Comparison of ENCODE assay signal across 8 mouse cellular contexts in the genomic region with DNA sequence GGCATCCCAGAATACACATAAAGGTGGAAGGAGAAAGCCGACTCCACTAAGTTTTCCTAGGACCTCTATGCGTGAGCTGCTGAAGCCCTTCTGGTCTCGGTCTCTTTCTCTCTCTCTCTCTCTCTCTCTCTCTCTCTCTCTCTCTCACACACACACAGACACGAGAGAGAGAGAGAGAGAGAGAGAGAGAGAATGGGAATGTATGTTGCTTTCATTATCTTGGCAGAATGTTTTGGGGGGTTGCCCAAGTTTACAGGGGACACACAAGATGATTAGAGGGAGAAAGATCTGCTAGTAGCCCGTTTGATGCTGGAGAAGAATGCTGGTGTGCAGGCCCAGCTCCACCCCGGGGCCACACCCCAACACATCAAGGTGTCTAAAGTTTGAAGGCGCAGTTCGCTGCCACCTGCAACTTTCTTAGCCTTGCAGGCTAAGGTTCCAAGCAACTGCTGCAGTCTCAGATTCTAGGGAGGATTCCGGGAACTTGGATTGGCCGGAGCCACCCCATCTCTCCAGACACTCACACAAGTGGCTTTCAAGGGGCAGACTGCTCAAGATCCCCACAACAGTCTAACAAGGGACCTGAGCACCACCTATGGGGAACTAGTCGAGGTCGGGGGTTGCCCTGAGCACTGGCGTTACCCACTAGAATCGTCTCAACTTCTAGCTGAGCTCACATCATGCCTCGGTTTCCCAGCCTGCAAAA. TPM values are rescaled to one million over a fixed set of nuclear protein-coding genes. Genes with fewer than 3 reads are reported as not detected.
DNase-seq lines count a peak whose midpoint lies in the region; ATAC-seq and TF ChIP-seq lines count a peak whose summit lies in the region.

No protein-coding gene starts in this region.

- H3K4me1 ChIP-seq in lung, embryonic 14.5 days (ENCODE audit: insufficient read depth) = peaks cover 8% of the 10 kb centered on the region
- H3K4me1 ChIP-seq in bone marrow macrophage, adult 2 months (ENCODE audit: control insufficient read depth, insufficient read depth, low read length) = peaks cover 21% of the 10 kb centered on the region
- H3K4me1 ChIP-seq in hindbrain, embryonic 14.5 days (replicated peaks; ENCODE audit: control insufficient read depth, insufficient read depth, low read length) = peaks cover 26% of the 10 kb centered on the region
- H3K4me1 ChIP-seq in midbrain, embryonic 16.5 days (ENCODE audit: control insufficient read depth, insufficient read depth, low read length) = peaks cover 31% of the 10 kb centered on the region

- H3K27me3 ChIP-seq in lung, embryonic 14.5 days (ENCODE audit: insufficient read depth, low read length) = peaks cover 25% of the 10 kb centered on the region
- peaks cover 28% of the 10 kb centered on the region for H3K27me3 ChIP-seq in hindbrain, embryonic 14.5 days (ENCODE audit: control insufficient read depth, insufficient read depth, low read length)
- H3K27me3 ChIP-seq in midbrain, embryonic 16.5 days (ENCODE audit: control insufficient read depth, insufficient read depth, low read depth, low read length) = peaks cover 25% of the 10 kb centered on the region

- no peak for TF ChIP-seq POLR2A in bone marrow macrophage, adult 2 months (IDR thresholded peaks at IDR 0.05; ENCODE audit: borderline replicate concordance, low read depth, low read length)

- WGBS in lung, embryonic 14.5 days = 7% methylated on average over 15 of the region's 15 CpGs
- 14% methylated on average over 15 of the region's 15 CpGs for WGBS in hindbrain, embryonic 14.5 days
- 11% methylated on average over 14 of the region's 15 CpGs for WGBS in midbrain, embryonic 16.5 days

- peak; percentile 42 for DNase-seq in lung, embryonic 14.5 days
- no peak for DNase-seq in lung, postnatal 4 days
- no peak for DNase-seq in hindbrain, embryonic 14.5 days (ENCODE audit: low spot score)
- DNase-seq in c-Kit-positive CD71-positive TER-119-positive erythroid progenitor cells, embryonic 14.5 days (ENCODE audit: low spot score) = no peak
- DNase-seq in layer of hippocampus, adult 18-20 months (ENCODE audit: low spot score in 2 of 2) = no peak
- DNase-seq in layer of hippocampus, postnatal 36 days = no peak

- H3K9me3 ChIP-seq in lung, embryonic 14.5 days (ENCODE audit: low read depth, low read length) = no peaks in the 10 kb centered on the region
- no peaks in the 10 kb centered on the region for H3K9me3 ChIP-seq in hindbrain, embryonic 14.5 days (ENCODE audit: control insufficient read depth, low read length)
- H3K9me3 ChIP-seq in midbrain, embryonic 16.5 days (replicated peaks; ENCODE audit: control insufficient read depth, low read length, poor library complexity, severe bottlenecking) = no peaks in the 10 kb centered on the region

- H3K9ac ChIP-seq in lung, embryonic 14.5 days = peak overlapping the region; percentile 64
- peak overlapping the region; percentile 84 for H3K9ac ChIP-seq in hindbrain, embryonic 14.5 days
- peak overlapping the region; percentile 90 for H3K9ac ChIP-seq in midbrain, embryonic 16.5 days (ENCODE audit: low read depth, low read length)

- peaks cover 4% of the 10 kb centered on the region; the same call in 1 of the 2 replicates for H3K36me3 ChIP-seq in lung, embryonic 14.5 days (ENCODE audit: insufficient read depth)
- peaks cover 2% of the 10 kb centered on the region; the same call in 1 of the 2 replicates for H3K36me3 ChIP-seq in hindbrain, embryonic 14.5 days (replicated peaks; ENCODE audit: control insufficient read depth, insufficient read depth)
- no peaks in the 10 kb centered on the region for H3K36me3 ChIP-seq in midbrain, embryonic 16.5 days (ENCODE audit: control insufficient read depth, insufficient read depth, low read length)

- peak overlapping the region; percentile 94 for H3K4me3 ChIP-seq in lung, embryonic 14.5 days (ENCODE audit: low read depth, low read length)
- H3K4me3 ChIP-seq in bone marrow macrophage, adult 2 months (ENCODE audit: insufficient read depth, low read length) = peak overlapping the region; percentile 77
- H3K4me3 ChIP-seq in hindbrain, embryonic 14.5 days (replicated peaks; ENCODE audit: low read length) = peak overlapping the region; percentile 86
- peak overlapping the region; percentile 100 for H3K4me3 ChIP-seq in midbrain, embryonic 16.5 days (ENCODE audit: low read depth, low read length)

- no peak for TF ChIP-seq CTCF in lung, embryonic 14.5 days (IDR thresholded peaks at IDR 0.05; ENCODE audit: low read depth)
- TF ChIP-seq CTCF in bone marrow macrophage, adult 2 months (IDR thresholded peaks at IDR 0.05; ENCODE audit: low read depth, low read length) = no peak

- ATAC-seq in lung, embryonic 14.5 days (ENCODE audit: insufficient read depth) = peak; percentile 2; the same call in 1 of the 2 replicates
- ATAC-seq in hindbrain, embryonic 14.5 days (ENCODE audit: low FRiP score) = no peak
- no peak; the same call in 1 of the 2 replicates for ATAC-seq in midbrain, embryonic 16.5 days

- peak overlapping the region; percentile 98 for H3K4me2 ChIP-seq in lung, embryonic 14.5 days
- peak overlapping the region; percentile 81 for H3K4me2 ChIP-seq in hindbrain, embryonic 14.5 days (replicated peaks)
- peak overlapping the region; percentile 93 for H3K4me2 ChIP-seq in midbrain, embryonic 16.5 days (ENCODE audit: low read length)

- H3K27ac ChIP-seq in lung, embryonic 14.5 days (ENCODE audit: low read depth) = no peak overlapping the region
- peak overlapping the region; percentile 31 for H3K27ac ChIP-seq in bone marrow macrophage, adult 2 months (ENCODE audit: insufficient read depth, low read depth, low read length)
- peak overlapping the region; percentile 30; the same call in 1 of the 2 replicates for H3K27ac ChIP-seq in hindbrain, embryonic 14.5 days
- H3K27ac ChIP-seq in midbrain, embryonic 16.5 days (ENCODE audit: low read length) = peak overlapping the region; percentile 15; the same call in 1 of the 2 replicates

RNA-seq across cellular contexts. Expression of a gene that starts 0.9 kb away (rescaled TPM):
- 5.1 and 5.4 TPM in 2 replicates for polyA plus RNA-seq in lung, embryonic 14.5 days (2014; fragmentation: Nextera tagmentation; extraction: Ambion mirVana)
- 15.4 and 17.8 TPM in 2 replicates for polyA plus RNA-seq in bone marrow macrophage, adult 2 months (2012; ENCODE audit: insufficient read depth, insufficient read length, missing spikeins)
- 3.4 and 3.8 TPM in 2 replicates for polyA plus RNA-seq in hindbrain, embryonic 14.5 days (2014; fragmentation: Nextera tagmentation; extraction: Ambion mirVana)
- polyA plus RNA-seq in midbrain, embryonic 16.5 days (2015; fragmentation: Nextera tagmentation; extraction: Ambion mirVana) = 1.7 and 2.2 TPM in 2 replicates
- 1 to 10 TPM; 5.5 to 5.8 TPM for total RNA-seq in layer of hippocampus, adult 18-20 months (2021)
- 1 to 10 TPM; 4.8 to 5.1 TPM for total RNA-seq in layer of hippocampus, postnatal 36 days (2021)

RNA-seq across cellular contexts. Expression of a gene that starts 4.9 kb away (rescaled TPM):
- polyA plus RNA-seq in lung, embryonic 14.5 days (2014; fragmentation: Nextera tagmentation; extraction: Ambion mirVana) = 127 and 132 TPM in 2 replicates
- 87.2 and 90.4 TPM in 2 replicates for polyA plus RNA-seq in bone marrow macrophage, adult 2 months (2012; ENCODE audit: insufficient read depth, insufficient read length, missing spikeins)
- 228 and 232 TPM in 2 replicates for polyA plus RNA-seq in hindbrain, embryonic 14.5 days (2014; fragmentation: Nextera tagmentation; extraction: Ambion mirVana)
- 273 and 293 TPM in 2 replicates for polyA plus RNA-seq in midbrain, embryonic 16.5 days (2015; fragmentation: Nextera tagmentation; extraction: Ambion mirVana)
- 100 to 1,000 TPM; 366 to 401 TPM for total RNA-seq in layer of hippocampus, adult 18-20 months (2021)
- 100 to 1,000 TPM; 397 to 399 TPM for total RNA-seq in layer of hippocampus, postnatal 36 days (2021)

RNA-seq across cellular contexts. Expression of a gene that starts 9.2 kb away (rescaled TPM):
- polyA plus RNA-seq in lung, embryonic 14.5 days (2014; fragmentation: Nextera tagmentation; extraction: Ambion mirVana) = 0.70 and 1.2 TPM in 2 replicates
- polyA plus RNA-seq in bone marrow macrophage, adult 2 months (2012; ENCODE audit: insufficient read depth, insufficient read length, missing spikeins) = 0.67 and 0.71 TPM in 2 replicates
- 1.7 and 2.6 TPM in 2 replicates for polyA plus RNA-seq in hindbrain, embryonic 14.5 days (2014; fragmentation: Nextera tagmentation; extraction: Ambion mirVana)
- 3.5 and 3.8 TPM in 2 replicates for polyA plus RNA-seq in midbrain, embryonic 16.5 days (2015; fragmentation: Nextera tagmentation; extraction: Ambion mirVana)
- total RNA-seq in layer of hippocampus, adult 18-20 months (2021) = 1 to 10 TPM; 6.7 to 7.8 TPM
- total RNA-seq in layer of hippocampus, postnatal 36 days (2021) = 1 to 10 TPM; 6.4 to 6.8 TPM

RNA-seq across cellular contexts. Expression of a gene that starts 15.3 kb away (rescaled TPM):
- polyA plus RNA-seq in lung, embryonic 14.5 days (2014; fragmentation: Nextera tagmentation; extraction: Ambion mirVana) = 4.1 TPM in 1 of 2 replicates, not detected in the other
- polyA plus RNA-seq in bone marrow macrophage, adult 2 months (2012; ENCODE audit: insufficient read depth, insufficient read length, missing spikeins) = not detected in 2 replicates
- 1.1 TPM in 1 of 2 replicates, not detected in the other for polyA plus RNA-seq in hindbrain, embryonic 14.5 days (2014; fragmentation: Nextera tagmentation; extraction: Ambion mirVana)
- polyA plus RNA-seq in midbrain, embryonic 16.5 days (2015; fragmentation: Nextera tagmentation; extraction: Ambion mirVana) = 2.6 and 13.4 TPM in 2 replicates
- total RNA-seq in layer of hippocampus, adult 18-20 months (2021) = not detected
- total RNA-seq in layer of hippocampus, postnatal 36 days (2021) = not detected

RNA-seq across cellular contexts. Expression of a gene that starts 17.2 kb away (rescaled TPM):
- 55.5 and 58.7 TPM in 2 replicates for polyA plus RNA-seq in lung, embryonic 14.5 days (2014; fragmentation: Nextera tagmentation; extraction: Ambion mirVana)
- 14.6 and 19.3 TPM in 2 replicates for polyA plus RNA-seq in bone marrow macrophage, adult 2 months (2012; ENCODE audit: insufficient read depth, insufficient read length, missing spikeins)
- 42.0 and 42.5 TPM in 2 replicates for polyA plus RNA-seq in hindbrain, embryonic 14.5 days (2014; fragmentation: Nextera tagmentation; extraction: Ambion mirVana)
- polyA plus RNA-seq in midbrain, embryonic 16.5 days (2015; fragmentation: Nextera tagmentation; extraction: Ambion mirVana) = 55.4 and 56.6 TPM in 2 replicates
- 10 to 100 TPM; 53.8 to 55.2 TPM for total RNA-seq in layer of hippocampus, adult 18-20 months (2021)
- total RNA-seq in layer of hippocampus, postnatal 36 days (2021) = 10 to 100 TPM; 53.0 to 54.1 TPM
